Mouse (Mus musculus): ENCODE measurements around the gene Daxx. TPM values are rescaled to one million over a fixed set of nuclear protein-coding genes. Genes with fewer than 3 reads are reported as not detected.
A peak's percentile ranks its signal among the peaks of the same experiment; 100 is the strongest.

Daxx gene
- polyA plus RNA-seq, 1 experiment from 2014 or later = 51.0 TPM

GRCm38 (mm10) chr17:33916847-33917655 is 7.8 kb downstream of the Daxx start:
- H3K4me3 ChIP-seq = peak overlapping the region; percentile 51
- 77% methylated on average over 31 of the region's 31 CpGs for WGBS
- H3K4me2 ChIP-seq = peak overlapping the region; percentile 66
- peaks cover 73% of the 10 kb centered on the region for H3K4me1 ChIP-seq (replicated peaks)
- H3K36me3 ChIP-seq = peaks cover 43% of the 10 kb centered on the region
- no peak for ATAC-seq (ENCODE audit: low read depth)
- H3K9me3 ChIP-seq = no peaks in the 10 kb centered on the region
- no peak overlapping the region for H3K27ac ChIP-seq (replicated peaks)
- H3K9ac ChIP-seq = peak overlapping the region; percentile 70
- H3K27me3 ChIP-seq = no peaks in the 10 kb centered on the region

DNA sequence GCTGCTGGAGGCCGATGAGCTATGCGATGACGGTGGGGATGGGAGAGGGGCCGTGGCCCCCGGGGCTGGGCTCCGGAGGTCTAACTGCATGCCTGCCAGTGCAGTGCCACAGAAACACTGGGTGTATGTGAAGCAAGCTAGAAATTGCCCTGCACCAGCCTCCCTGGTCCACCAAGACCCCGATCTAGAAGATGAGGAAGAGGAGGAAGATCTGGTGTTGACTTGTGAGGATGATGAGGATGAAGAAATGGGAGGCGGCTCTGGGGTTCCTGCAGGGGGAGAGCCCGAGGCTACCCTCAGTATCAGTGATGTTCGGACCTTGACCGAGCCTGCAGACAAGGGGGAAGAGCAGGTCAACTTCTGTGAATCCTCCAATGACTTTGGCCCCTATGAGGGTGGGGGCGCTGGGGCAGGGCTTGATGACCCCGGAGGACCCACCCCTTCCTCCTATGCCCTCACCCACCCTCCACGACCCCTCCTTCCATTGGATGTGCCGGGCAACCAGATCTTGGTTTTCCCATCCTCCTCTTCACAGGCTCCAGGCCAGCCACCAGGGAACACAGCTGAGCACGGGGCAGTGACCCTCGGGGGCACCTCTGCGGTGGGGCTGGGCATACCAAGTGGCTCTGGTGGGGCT is 8.6 kb downstream of the Daxx start:
- Histone ChIP-seq H3K4me1 (replicated peaks) (peaks cover 69% of the 10 kb centered on the region), H3K27ac (replicated peaks) (no peak overlapping the region), H3K9me3 (no peaks in the 10 kb centered on the region), H3K4me3 (peak overlapping the region; percentile 51), H3K36me3 (peaks cover 37% of the 10 kb centered on the region), H3K4me2 (no peak overlapping the region), H3K9ac (no peak overlapping the region), H3K27me3 (no peaks in the 10 kb centered on the region)
- ATAC-seq (ENCODE audit: low read depth) = no peak
- WGBS = 84% methylated on average over 18 of the region's 18 CpGs

- Histone ChIP-seq H3K36me3 (peaks cover 31% of the 10 kb centered on the region), H3K4me3 (peak overlapping the region; percentile 46), H3K9me3 (no peaks in the 10 kb centered on the region), H3K27me3 (no peaks in the 10 kb centered on the region), H3K27ac (replicated peaks) (peak overlapping the region; percentile 66; the same call in 1 of the 2 replicates), H3K4me2 (peak overlapping the region; percentile 76), H3K9ac (peak overlapping the region; percentile 73; the same call in 1 of the 2 replicates), H3K4me1 (replicated peaks) (peaks cover 69% of the 10 kb centered on the region)
- 60% methylated on average over 37 of the region's 37 CpGs for WGBS
- no peak for ATAC-seq (ENCODE audit: low read depth)
Observed at GRCm38 (mm10) chr17:33918293-33919203, 9.3 kb downstream of the Daxx start.

DNA sequence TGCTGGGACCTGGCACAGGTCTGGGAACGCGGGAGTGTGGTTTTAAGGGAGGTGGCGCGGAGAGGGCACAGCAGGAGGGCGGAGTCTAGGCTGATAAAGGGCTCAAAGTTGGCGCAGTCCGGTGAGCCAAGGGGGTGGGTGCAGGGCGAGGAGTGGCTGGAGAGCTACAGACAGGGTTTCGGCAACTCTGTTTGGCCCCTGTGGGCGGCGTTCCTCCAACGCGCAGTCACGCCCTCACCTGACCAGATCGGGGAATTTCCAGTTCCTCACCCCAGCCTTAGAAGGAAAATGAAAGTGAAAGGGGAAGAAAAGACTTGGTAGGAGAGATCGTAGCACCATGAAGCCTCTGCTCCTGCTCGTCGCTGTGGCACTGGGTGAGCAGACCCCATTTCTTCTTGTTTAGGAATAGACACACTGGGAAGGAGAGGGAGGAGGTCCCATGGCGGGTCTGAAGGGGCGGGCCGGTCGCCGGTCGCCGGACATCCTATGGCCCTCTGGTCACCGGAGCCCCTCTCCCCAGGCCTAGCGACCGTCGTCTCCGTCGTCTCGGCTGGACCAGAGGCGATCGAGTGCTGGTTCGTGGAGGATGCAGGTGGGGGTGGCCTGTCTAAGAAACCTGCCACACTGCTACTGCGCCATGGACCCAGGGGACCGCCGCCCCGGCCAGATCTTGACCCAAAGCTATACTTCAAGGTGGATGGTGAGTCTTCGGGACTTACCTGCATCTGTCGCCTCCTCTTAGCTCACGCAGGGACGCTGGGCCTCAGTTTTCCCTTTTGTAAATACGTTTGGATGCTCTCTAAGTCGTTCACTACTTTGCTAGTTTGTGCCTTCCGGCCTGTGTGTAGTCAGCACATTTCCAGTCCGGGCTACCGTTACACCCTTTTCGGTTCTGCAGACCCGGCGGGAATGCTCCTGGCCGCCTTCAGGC is 10.4 kb downstream of the Daxx start:
- H3K4me2 ChIP-seq = peak overlapping the region; percentile 76
- H3K36me3 ChIP-seq = peaks cover 21% of the 10 kb centered on the region
- peaks cover 60% of the 10 kb centered on the region for H3K4me1 ChIP-seq (replicated peaks)
- WGBS = under 1% methylated on average over 52 of the region's 52 CpGs
- H3K27me3 ChIP-seq = no peaks in the 10 kb centered on the region
- peak overlapping the region; percentile 66 for H3K27ac ChIP-seq (replicated peaks)
- H3K9ac ChIP-seq = peak overlapping the region; percentile 73
- no peaks in the 10 kb centered on the region for H3K9me3 ChIP-seq
- peak overlapping the region; percentile 46 for H3K4me3 ChIP-seq
- no peak for ATAC-seq (ENCODE audit: low read depth)

- Histone ChIP-seq H3K27ac (replicated peaks) (peak overlapping the region; percentile 66), H3K4me2 (peak overlapping the region; percentile 76), H3K9ac (peak overlapping the region; percentile 73), H3K27me3 (no peaks in the 10 kb centered on the region), H3K4me1 (replicated peaks) (peaks cover 52% of the 10 kb centered on the region), H3K4me3 (peak overlapping the region; percentile 46), H3K9me3 (no peaks in the 10 kb centered on the region), H3K36me3 (peaks cover 23% of the 10 kb centered on the region)
- 1% methylated on average over 36 of the region's 36 CpGs for WGBS
- ATAC-seq (ENCODE audit: low read depth) = 0 out of 2 replicates have a peak, but pooled peaks have one; percentile 21
Observed at GRCm38 (mm10) chr17:33920282-33921097, 11.3 kb downstream of the Daxx start.

DNA sequence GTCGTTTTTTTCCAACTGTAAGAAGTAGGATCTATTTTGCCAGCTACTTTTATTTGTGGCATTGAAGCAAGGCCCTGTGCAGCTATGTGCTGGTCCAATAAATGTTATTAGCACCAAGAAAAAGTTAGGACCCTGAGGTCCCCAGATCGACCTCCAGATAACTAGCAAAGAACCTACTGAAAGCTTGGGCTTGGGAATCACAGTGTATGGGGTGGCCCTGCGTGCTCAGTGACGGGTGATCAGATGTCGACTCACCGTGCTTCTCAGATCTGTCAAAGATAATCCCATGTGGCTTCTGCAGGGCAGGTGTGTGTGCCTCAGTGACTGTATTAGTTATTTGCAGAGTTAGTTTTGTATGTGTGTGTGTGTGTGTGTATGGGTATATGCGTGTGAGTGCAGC is 12.1 kb downstream of the Daxx start:
- H3K4me3 ChIP-seq = no peak overlapping the region
- peak overlapping the region; percentile 76 for H3K4me2 ChIP-seq
- ATAC-seq (ENCODE audit: low read depth) = no peak
- no peaks in the 10 kb centered on the region for H3K9me3 ChIP-seq
- 91% methylated on average over 7 of the region's 7 CpGs for WGBS
- no peaks in the 10 kb centered on the region for H3K27me3 ChIP-seq
- peaks cover 30% of the 10 kb centered on the region for H3K36me3 ChIP-seq
- H3K4me1 ChIP-seq (replicated peaks) = peaks cover 51% of the 10 kb centered on the region
- no peak overlapping the region for H3K9ac ChIP-seq
- H3K27ac ChIP-seq (replicated peaks) = peak overlapping the region; percentile 20; the same call in 1 of the 2 replicates

DNA sequence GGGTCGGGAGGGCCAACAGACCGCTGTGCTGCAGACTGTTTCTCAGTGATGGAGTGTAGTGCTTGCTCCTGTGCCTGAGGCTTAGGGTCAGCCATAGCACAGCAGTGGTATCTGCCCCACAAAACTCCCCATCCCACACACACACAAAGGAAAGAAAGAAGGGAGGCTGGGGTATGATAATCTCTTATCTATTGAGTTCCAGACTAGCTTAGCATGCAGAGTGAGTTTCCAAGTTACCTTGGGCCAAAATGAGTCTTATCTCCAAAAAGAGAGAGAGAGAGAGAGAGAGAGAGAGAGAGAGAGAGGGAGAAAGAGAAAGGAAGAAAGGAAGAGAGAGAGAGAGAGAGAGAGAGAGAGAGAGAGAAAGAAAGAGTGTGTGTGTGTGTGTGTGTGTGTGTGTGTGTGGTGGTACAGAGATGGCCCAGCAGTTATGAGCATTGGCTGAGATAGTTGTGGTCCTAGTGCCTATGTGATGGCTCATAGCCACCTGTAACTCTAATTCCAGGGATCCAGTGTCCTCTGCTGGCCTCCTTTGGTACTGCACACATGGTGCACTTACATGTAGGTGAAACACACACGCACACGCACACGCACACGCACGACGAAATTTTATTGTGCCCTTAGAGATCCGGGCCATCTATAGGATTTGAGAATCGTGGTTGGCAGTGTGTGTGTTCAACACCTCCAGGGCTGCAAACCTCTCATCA is 15.5 kb downstream of the Daxx start:
- Histone ChIP-seq H3K9ac (no peak overlapping the region), H3K9me3 (no peaks in the 10 kb centered on the region), H3K36me3 (peaks cover 22% of the 10 kb centered on the region), H3K4me1 (replicated peaks) (peaks cover 31% of the 10 kb centered on the region), H3K4me3 (no peak overlapping the region), H3K27ac (replicated peaks) (no peak overlapping the region), H3K4me2 (no peak overlapping the region), H3K27me3 (no peaks in the 10 kb centered on the region)
- ATAC-seq (ENCODE audit: low read depth) = no peak
- 84% methylated on average over 10 of the region's 10 CpGs for WGBS

DNA sequence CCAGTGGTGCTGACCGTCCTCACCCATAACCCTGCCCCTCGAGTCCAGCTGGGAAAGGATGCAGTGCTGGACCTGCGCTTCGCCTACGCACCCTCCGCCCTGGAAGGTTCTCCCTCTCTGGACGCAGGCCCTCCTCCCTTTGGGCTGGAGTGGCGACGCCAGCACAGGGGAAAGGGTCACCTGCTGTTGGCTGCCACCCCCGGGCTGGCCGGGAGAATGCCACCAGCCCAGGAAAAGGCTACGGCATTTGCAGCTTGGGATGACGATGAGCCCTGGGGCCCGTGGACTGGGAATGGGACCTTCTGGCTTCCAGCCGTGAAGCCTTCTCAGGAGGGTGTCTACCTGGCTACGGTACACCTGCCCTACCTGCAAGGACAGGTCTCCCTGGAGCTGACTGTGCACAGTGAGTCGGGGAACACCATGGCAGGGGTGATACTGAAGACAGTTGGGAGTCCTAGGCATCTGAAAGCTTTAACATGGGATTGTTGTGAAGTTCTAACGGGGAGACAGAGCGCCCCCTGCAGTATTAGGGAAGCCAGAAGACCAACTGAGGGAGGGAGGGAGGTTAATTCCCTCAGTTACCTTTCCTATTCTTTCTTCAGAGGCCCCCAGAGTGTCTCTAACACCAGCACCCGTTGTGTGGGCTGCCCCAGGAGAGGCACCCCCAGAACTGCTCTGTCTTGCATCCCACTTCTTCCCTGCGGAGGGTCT is 16.3 kb downstream of the Daxx start:
- peaks cover 24% of the 10 kb centered on the region for H3K4me1 ChIP-seq (replicated peaks)
- peaks cover 22% of the 10 kb centered on the region for H3K36me3 ChIP-seq
- H3K4me2 ChIP-seq = no peak overlapping the region
- H3K4me3 ChIP-seq = no peak overlapping the region; the same call in 1 of the 2 replicates
- no peaks in the 10 kb centered on the region for H3K27me3 ChIP-seq
- H3K9me3 ChIP-seq = no peaks in the 10 kb centered on the region
- 83% methylated on average over 21 of the region's 21 CpGs for WGBS
- H3K27ac ChIP-seq (replicated peaks) = no peak overlapping the region
- no peak overlapping the region for H3K9ac ChIP-seq
- ATAC-seq (ENCODE audit: low read depth) = no peak

GRCm38 (mm10) chr17:33926207-33926932 is 17.2 kb downstream of the Daxx start:
- H3K27me3 ChIP-seq = no peaks in the 10 kb centered on the region
- no peaks in the 10 kb centered on the region for H3K9me3 ChIP-seq
- 79% methylated on average over 17 of the region's 17 CpGs for WGBS
- H3K27ac ChIP-seq (replicated peaks) = no peak overlapping the region
- no peak for ATAC-seq (ENCODE audit: low read depth)
- H3K4me1 ChIP-seq (replicated peaks) = peaks cover 24% of the 10 kb centered on the region
- H3K4me2 ChIP-seq = no peak overlapping the region
- H3K36me3 ChIP-seq = peaks cover 22% of the 10 kb centered on the region
- H3K4me3 ChIP-seq = no peak overlapping the region
- H3K9ac ChIP-seq = no peak overlapping the region

Data from neural tube, embryonic 13.5 days (tissue).